Mouse (Mus musculus) gastrocnemius, adult 2 months (tissue): ENCODE measurements around the gene Flnb. TPM values are rescaled to one million over a fixed set of nuclear protein-coding genes. Genes with fewer than 3 reads are reported as not detected.

Experiments used
- DNase-seq: peaks from one replicate; pipeline ENCODE4 v3.0.0; 2022
- H3K27ac ChIP-seq: fragments of 200-600 bp; 2 replicates; pipeline ENCODE4 v1.8.1; 2022; ENCODE audit warnings: mild to moderate bottlenecking
- H3K4me3 ChIP-seq: fragments of 200-600 bp; 2 replicates; pipeline ENCODE4 v1.8.1; 2022; ENCODE audit warnings: mild to moderate bottlenecking, moderate library complexity
- CTCF ChIP-seq: fragments of 200-600 bp; IDR thresholded peaks from 2 replicates; pipeline ENCODE4 v1.8.1; 2022; ENCODE audit warnings: antibody characterized with exemption, mild to moderate bottlenecking, moderate library complexity
- intact Hi-C: fragments of 180-260 bp; cut with DNase I; formaldehyde crosslinking; loops from one replicate; pipeline ENCODE4 v1.15.1; 2025
- total RNA-seq, 2 experiments: library from RNA; stranded (reverse); gene quantifications; 2 replicates each; pipeline ENCODE4 v1.2.3; 2021

The Flnb gene
- total RNA-seq, 2 experiments from 2014 or later: 6.0 to 11.0 TPM

GRCm38 (mm10) chr14:7857835-7858234 is 40.1 kb downstream of the Flnb start:
- intact Hi-C loops: no loop called here
- H3K4me3 ChIP-seq: no peak overlapping the region
- no peak overlapping the region for H3K27ac ChIP-seq
- no peak for TF ChIP-seq CTCF
- no peak for DNase-seq

GRCm38 (mm10) chr14:7858430-7858829 is 40.7 kb downstream of the Flnb start:
- intact Hi-C loops: no loop called here
- Histone ChIP-seq H3K4me3 (no peak overlapping the region), H3K27ac (no peak overlapping the region)
- TF ChIP-seq CTCF: no peak
- DNase-seq: no peak

- Histone ChIP-seq H3K27ac (no peak overlapping the region), H3K4me3 (no peak overlapping the region)
- intact Hi-C loops: loop anchor here (10.0 kb wide), 1 partner anchor 64 kb away; no protein-coding TSS in a partner anchor
- no peak for DNase-seq
- no peak for TF ChIP-seq CTCF
These were observed 42.9 kb downstream of the Flnb start for GRCm38 (mm10) chr14:7860525-7861154.

- peak; percentile 39 for DNase-seq
- TF ChIP-seq CTCF: no peak
- intact Hi-C loops: loop anchor here (10.0 kb wide), 1 partner anchor 64 kb away; no protein-coding TSS in a partner anchor
- Histone ChIP-seq H3K27ac (no peak overlapping the region), H3K4me3 (no peak overlapping the region)
These were observed 43.5 kb downstream of the Flnb start for GRCm38 (mm10) chr14:7861275-7861674.

- no peak for DNase-seq
- Histone ChIP-seq H3K27ac (no peak overlapping the region), H3K4me3 (no peak overlapping the region)
- no peak for TF ChIP-seq CTCF
- intact Hi-C loops: loop anchor here (10.0 kb wide), 1 partner anchor 63 kb away; no protein-coding TSS in a partner anchor
These were observed 44.5 kb downstream of the Flnb start for GRCm38 (mm10) chr14:7862226-7862625.

- intact Hi-C loops: loop anchor here (10.0 kb wide), 1 partner anchor 62 kb away; no protein-coding TSS in a partner anchor
- H3K27ac ChIP-seq: no peak overlapping the region
- no peak for DNase-seq
- no peak for TF ChIP-seq CTCF
- H3K4me3 ChIP-seq: no peak overlapping the region
These were observed 45.4 kb downstream of the Flnb start for GRCm38 (mm10) chr14:7863199-7863598.

- intact Hi-C loops: loop anchor here (10.0 kb wide), 1 partner anchor 61 kb away; no protein-coding TSS in a partner anchor
- Histone ChIP-seq H3K4me3 (no peak overlapping the region), H3K27ac (peak overlapping the region; percentile 58; the same call in 1 of the 2 replicates)
- TF ChIP-seq CTCF: no peak
- peak; percentile 36 for DNase-seq
These were observed 46.2 kb downstream of the Flnb start for GRCm38 (mm10) chr14:7863871-7864505.

- no peak for TF ChIP-seq CTCF
- H3K27ac ChIP-seq: peak overlapping the region; percentile 58; the same call in 1 of the 2 replicates
- intact Hi-C loops: loop anchor here (10.0 kb wide), 1 partner anchor 60 kb away; no protein-coding TSS in a partner anchor
- H3K4me3 ChIP-seq: no peak overlapping the region
- DNase-seq: no peak
These were observed 46.7 kb downstream of the Flnb start for GRCm38 (mm10) chr14:7864506-7864899.

- intact Hi-C loops: loop anchor here (10.0 kb wide), 1 partner anchor 58 kb away; no protein-coding TSS in a partner anchor
- TF ChIP-seq CTCF: no peak
- H3K4me3 ChIP-seq: no peak overlapping the region
- H3K27ac ChIP-seq: no peak overlapping the region
- DNase-seq: no peak
These were observed 49.5 kb downstream of the Flnb start for GRCm38 (mm10) chr14:7867224-7867623.

GRCm38 (mm10) chr14:7867841-7868240 is 50.1 kb downstream of the Flnb start:
- intact Hi-C loops: loop anchor here (10.0 kb wide), 1 partner anchor 57 kb away; no protein-coding TSS in a partner anchor
- H3K4me3 ChIP-seq: no peak overlapping the region
- no peak overlapping the region for H3K27ac ChIP-seq
- DNase-seq: no peak
- no peak for TF ChIP-seq CTCF

- TF ChIP-seq CTCF: no peak
- Histone ChIP-seq H3K27ac (no peak overlapping the region), H3K4me3 (no peak overlapping the region)
- intact Hi-C loops: loop anchor here (5.0 to 10.0 kb wide), 2 partner anchors 55 to 73 kb away; no protein-coding TSS in a partner anchor
- no peak for DNase-seq
These were observed 52.0 kb downstream of the Flnb start for GRCm38 (mm10) chr14:7869796-7870195.

GRCm38 (mm10) chr14:7873552-7873951 is 55.8 kb downstream of the Flnb start:
- DNase-seq: no peak
- peak overlapping the region; percentile 16; the same call in 1 of the 2 replicates for H3K27ac ChIP-seq

GRCm38 (mm10) chr14:7874495-7874894 is 56.7 kb downstream of the Flnb start:
- intact Hi-C loops: loop anchor here (5.0 kb wide), 1 partner anchor 68 kb away; no protein-coding TSS in a partner anchor
- no peak for DNase-seq
- TF ChIP-seq CTCF: no peak
- no peak overlapping the region for H3K27ac ChIP-seq
- no peak overlapping the region for H3K4me3 ChIP-seq

More at GRCm38 (mm10) chr14:7873552-7873951, 55.8 kb downstream of the Flnb start:
- TF ChIP-seq CTCF: no peak
- H3K4me3 ChIP-seq: no peak overlapping the region
- intact Hi-C loops: loop anchor here (5.0 kb wide), 1 partner anchor 69 kb away; no protein-coding TSS in a partner anchor
